Mouse (Mus musculus): ENCODE results near the gene Selenoi.

Selenoi gene

DNA sequence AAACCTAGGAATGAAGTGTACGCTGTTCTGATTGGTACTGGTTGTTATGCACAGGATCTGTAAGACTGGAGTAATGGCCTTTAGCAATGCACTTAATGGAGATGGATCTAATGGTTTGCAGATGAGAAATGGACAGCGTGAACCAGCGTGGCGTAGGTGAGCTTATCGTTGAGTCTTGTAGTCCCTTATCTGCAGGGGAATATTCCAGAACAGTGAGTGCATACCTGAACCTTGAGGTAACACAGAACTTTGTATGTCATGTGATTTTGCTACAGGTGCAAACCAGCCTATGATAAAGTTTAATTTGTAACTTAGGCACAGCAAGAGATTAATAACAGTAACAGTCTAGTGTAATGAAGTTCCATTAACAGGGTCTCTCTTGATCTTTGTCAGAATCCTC, 6.2 kb downstream of the Selenoi start:
- DNase-seq (ENCODE audit: low spot score): no peak

GRCm38 (mm10) chr5:30240552-30240951, 8.2 kb downstream of the Selenoi start:
- DNase-seq (ENCODE audit: low spot score): no peak

- DNase-seq (ENCODE audit: low spot score): no peak
Measured at GRCm38 (mm10) chr5:30242410-30242809, 10.0 kb downstream of the Selenoi start.

- DNase-seq (ENCODE audit: low spot score): no peak
Measured at GRCm38 (mm10) chr5:30243741-30244140, 11.4 kb downstream of the Selenoi start.

GRCm38 (mm10) chr5:30245861-30246416, 13.6 kb downstream of the Selenoi start:
- no peak for DNase-seq (ENCODE audit: low spot score)

DNA sequence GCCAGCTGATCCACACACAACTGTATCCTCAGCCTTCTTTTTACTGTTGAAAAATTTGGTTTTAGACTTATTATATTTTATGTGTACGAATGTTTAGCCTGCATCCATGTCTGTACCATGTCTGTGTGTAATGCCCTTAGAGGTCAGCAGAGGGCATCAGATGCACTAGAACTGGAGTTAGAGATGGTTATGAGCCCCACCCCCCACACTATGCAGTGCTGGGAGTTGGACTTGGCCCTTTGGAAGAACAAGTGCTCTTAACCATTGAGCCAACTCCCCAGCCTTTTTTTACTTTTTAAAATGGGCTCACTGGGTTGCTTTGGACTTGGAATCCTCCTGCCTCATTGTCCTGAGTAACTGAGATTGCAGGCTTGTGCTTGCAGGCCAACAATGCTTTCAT, 15.3 kb downstream of the Selenoi start:
- no peak for DNase-seq (ENCODE audit: low spot score)

DNA sequence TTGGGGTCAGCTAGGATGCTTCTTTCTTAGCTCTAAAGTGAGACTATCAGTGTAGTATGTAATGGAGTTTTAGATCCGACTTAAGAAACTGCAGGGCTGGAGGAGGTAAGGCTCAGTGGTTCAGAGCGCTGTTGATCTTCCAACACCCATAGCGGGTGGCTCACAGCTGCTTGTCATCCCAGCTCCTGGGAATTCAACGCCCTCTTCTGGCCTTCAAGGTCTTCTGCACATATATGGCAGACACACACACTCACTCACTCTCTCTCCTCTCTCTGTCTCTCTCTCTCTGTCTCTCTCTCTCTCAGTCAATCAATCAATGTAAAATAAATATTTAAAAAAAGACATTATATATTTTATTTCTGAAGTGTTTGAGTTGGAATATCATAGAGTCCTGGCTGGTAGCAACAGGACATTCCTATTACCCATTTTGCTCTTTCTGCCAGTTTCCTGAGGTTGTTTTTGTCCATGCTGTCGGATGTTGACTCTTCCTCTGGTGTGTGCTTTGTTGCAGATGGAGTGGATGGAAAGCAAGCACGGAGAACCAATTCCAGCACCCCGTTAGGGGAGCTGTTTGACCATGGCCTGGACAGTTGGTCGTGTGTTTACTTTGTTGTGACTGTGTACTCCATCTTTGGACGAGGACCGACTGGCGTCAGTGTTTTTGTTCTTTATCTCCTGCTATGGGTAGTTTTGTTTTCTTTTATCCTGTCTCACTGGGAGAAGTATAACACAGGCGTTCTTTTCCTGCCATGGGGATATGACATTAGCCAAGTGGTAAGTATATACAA, 23.4 kb downstream of the Selenoi start:
- DNase-seq (ENCODE audit: low spot score): no peak

- DNase-seq (ENCODE audit: low spot score): no peak
Measured at GRCm38 (mm10) chr5:30258776-30259175, 26.4 kb downstream of the Selenoi start.

- DNase-seq (ENCODE audit: low spot score): peak; percentile 69
Measured at GRCm38 (mm10) chr5:30270571-30271190, 38.3 kb downstream of the Selenoi start.

- no peak for DNase-seq (ENCODE audit: low spot score)
Measured at GRCm38 (mm10) chr5:30271599-30272281, 39.4 kb downstream of the Selenoi start.

DNA sequence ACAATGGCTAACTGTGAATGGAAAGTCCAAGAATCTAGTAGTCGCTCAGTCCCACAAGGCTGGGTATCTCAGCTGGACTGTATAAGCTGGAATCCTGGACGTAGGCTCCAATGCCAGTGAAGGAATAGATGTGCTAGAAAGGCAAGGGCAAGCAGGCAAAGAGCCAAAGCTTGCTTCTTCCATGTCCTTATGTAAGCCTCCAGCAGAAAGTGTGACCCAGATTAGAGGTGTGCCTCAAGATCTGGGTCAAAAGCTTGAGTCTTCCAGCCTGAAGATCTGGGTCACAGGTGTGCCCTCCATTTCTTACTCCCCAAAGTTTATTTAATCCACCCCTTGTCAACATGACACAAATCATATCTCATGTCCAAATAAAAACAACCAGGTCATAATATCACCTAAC, 44.0 kb downstream of the Selenoi start:
- no peak for DNase-seq (ENCODE audit: low spot score)

DNA sequence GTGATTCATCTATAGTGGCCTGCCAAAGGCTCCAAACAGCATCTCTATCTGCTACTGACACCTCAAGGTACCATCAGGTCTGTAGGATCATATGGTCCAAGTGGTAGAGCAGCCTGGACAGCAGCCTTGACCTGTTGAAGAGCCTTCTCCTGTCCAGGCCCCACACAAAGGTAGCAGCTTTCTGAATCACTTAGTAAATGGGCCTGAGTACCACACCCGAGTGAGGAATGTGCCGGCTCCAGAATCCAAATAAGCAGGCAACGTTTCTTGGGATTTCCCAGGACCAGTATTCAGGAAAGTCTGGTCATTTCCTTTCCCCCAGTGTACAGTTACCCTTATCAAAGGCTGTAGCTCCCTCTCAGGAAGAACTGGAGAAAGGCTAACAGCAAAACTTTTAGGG, 46.6 kb downstream of the Selenoi start:
- DNase-seq (ENCODE audit: low spot score): no peak

DNA sequence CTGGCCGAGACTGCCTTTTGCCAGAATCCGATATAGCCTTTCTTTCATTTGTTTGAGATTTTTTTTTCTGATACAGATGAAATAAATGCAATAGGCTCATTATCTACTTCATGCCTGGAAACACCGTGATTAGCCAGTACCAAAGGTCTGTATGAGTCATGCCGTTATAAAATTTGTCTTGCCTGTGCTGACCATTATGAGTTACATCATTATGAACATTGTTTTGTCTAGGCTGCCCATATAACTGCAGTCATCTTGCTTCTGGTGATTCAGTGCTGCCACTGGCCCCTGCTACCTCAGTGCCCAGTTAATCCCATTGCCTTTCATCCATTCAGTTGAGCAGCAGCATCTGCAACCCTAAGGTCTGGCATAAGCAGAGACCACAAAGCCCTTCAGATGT, 47.1 kb downstream of the Selenoi start:
- no peak for DNase-seq (ENCODE audit: low spot score)

DNA sequence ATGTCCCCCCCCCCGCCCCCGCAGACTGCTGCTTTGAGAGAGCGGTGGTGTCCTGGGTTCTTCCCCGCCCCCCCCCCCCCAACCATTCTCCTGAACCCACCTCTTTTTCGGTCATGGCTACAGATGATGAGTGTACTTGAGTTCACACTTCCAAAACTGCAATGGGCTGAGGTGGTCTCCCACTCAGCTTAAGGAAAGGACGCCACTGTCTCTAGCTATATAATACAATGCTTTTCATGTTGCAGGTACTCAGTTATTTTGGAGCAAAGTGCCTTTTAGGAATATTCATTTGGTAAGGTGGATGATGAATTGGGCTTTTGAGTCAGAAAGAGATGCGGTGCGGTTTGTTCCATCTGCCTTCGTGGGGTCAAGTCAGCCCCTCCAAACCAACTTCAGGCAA, 48.5 kb downstream of the Selenoi start:
- no peak for DNase-seq (ENCODE audit: low spot score)

DNA sequence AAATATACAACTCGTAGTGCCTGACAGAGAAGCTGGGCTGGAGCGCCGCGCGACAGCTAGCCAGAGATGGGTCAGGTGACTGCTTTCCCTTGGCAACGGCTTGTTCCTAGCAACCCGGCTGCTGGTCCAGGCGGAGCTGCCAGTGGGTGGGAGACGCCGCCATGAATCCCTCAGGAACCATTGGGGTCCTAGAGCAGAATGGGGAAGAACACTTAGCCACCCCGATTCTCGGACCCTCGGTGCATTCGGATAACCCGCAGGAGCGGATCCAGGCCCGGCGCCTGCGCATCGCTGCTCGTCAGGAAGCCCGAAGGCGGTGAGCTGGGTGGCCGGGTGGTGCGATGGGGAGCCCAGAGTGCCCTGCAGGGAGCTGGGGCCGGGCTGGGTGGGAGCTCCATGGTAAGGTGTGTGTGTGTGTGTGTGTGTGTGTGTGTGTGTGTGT, 48.9 kb downstream of the Selenoi start, which contains the start of gene Drc1:
Gene Drc1 (plus strand): TSS at position 98 of the 442 bp plus-strand sequence.
- no peak for DNase-seq (ENCODE audit: low spot score)

DNA sequence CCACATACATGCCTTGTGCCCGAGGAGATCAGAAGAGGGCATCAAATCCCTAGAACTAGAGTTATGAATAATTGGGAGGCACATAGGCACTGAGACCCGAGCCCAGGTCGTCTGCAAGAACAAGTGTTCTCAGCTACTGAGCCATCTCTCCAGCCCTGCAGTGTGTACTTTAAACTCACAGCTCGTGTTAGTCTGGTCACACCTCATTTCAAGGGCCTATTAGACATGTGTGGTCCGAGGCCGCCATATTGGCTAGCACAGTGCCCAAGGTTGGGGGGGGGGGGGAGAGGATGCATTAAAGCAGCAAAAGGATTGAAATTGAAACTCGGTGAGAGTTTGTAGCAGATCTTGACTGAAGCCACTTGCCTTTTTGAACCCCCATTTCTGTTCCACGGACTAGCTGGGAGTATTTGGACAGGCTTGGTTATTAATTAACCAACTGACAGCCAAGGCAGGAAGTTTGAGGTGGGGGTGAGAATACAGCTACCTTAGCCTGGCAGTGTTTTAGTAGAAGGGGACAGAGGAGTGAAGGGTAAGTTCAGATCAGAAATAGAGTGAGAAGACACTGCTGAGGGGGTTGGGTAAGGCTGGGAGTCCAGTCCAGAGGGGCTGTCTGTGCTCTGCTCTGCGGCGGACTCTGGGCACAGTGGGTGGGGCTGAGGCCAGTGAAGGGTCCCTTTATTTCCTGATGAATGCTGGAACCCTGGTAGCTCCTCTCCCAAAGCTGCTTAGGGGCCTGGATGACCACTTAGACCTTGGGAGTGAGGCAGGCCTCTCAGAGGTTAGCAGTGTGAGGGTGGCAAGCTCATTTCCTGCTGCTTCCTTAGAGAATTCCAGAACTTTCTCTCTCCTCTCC, 53.8 kb downstream of the Selenoi start:
- DNase-seq (ENCODE audit: low spot score): no peak

- no peak for DNase-seq (ENCODE audit: low spot score)
Measured at GRCm38 (mm10) chr5:30287106-30287882, 54.9 kb downstream of the Selenoi start.
